Mouse (Mus musculus): ENCODE measurements around the gene Shtn1. TPM values are rescaled to one million over a fixed set of nuclear protein-coding genes. Genes with fewer than 3 reads are reported as not detected.

The Shtn1 gene
- polyA plus RNA-seq, 1 experiment from 2014 or later, result 48.3 TPM

DNA sequence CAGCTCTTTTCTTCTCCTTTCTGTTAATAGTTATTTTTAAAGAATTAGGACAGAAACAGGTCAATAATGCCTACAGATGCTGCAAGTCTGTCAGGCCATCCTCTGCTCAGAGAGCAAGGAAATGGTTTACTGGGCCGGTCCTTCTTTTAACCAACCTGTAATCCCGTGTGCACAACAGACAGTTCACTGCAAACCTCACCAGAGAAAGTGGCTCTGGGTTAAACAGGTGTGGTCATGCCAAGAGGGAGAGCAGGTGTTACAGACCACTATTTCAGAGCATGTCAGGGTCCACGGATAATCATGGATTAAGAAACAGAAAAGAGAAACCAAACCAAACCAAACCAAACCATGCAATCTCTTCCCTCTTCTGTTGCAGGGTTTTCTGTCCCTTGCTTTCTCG lies 17.8 kb downstream of the Shtn1 start:
- Histone ChIP-seq H3K4me3 (ENCODE audit: low read depth, low read length) (no peak overlapping the region), H3K9ac (ENCODE audit: low read length) (no peak overlapping the region), H3K9me3 (replicated peaks; ENCODE audit: control insufficient read depth, low read length) (no peaks in the 10 kb centered on the region), H3K27ac (ENCODE audit: low read depth, low read length) (no peak overlapping the region), H3K36me3 (ENCODE audit: control insufficient read depth, insufficient read depth, low read length) (no peaks in the 10 kb centered on the region), H3K4me1 (ENCODE audit: control insufficient read depth, insufficient read depth, low read length) (peaks cover 20% of the 10 kb centered on the region), H3K27me3 (replicated peaks; ENCODE audit: control insufficient read depth, insufficient read depth, low read length) (no peaks in the 10 kb centered on the region), H3K4me2 (ENCODE audit: low read length) (no peak overlapping the region)
- WGBS, result 76% methylated on average over 4 of the region's 4 CpGs
- DNase-seq (ENCODE audit: low spot score) (no peak), ATAC-seq (no peak)

DNA sequence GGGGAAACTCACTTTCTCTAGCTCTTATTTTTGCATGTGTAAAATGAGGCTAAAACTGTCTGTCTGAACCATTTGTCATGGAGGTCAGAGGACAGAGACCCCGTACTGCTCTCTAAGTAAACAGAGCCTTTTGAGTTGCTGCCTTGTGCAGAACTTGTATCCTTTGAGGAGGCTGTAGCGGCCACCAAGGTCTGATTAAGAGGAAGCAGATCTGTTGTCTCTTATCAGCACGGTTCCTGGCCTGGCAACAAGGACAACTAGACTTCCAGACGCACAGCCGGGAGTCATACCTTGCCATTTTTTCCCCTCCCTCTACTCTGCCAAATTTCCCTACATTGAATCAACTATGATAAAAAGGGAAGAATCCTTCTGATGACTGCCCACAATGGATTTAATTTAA lies 18.5 kb downstream of the Shtn1 start:
- no peaks in the 10 kb centered on the region for H3K27me3 ChIP-seq (replicated peaks; ENCODE audit: control insufficient read depth, insufficient read depth, low read length)
- no peak for DNase-seq (ENCODE audit: low spot score)
- H3K9ac ChIP-seq (ENCODE audit: low read length), result no peak overlapping the region
- peaks cover 27% of the 10 kb centered on the region for H3K4me1 ChIP-seq (ENCODE audit: control insufficient read depth, insufficient read depth, low read length)
- H3K4me2 ChIP-seq (ENCODE audit: low read length), result no peak overlapping the region
- no peak overlapping the region for H3K27ac ChIP-seq (ENCODE audit: low read depth, low read length)
- no peaks in the 10 kb centered on the region for H3K36me3 ChIP-seq (ENCODE audit: control insufficient read depth, insufficient read depth, low read length)
- H3K4me3 ChIP-seq (ENCODE audit: low read depth, low read length), result no peak overlapping the region
- WGBS, result 53% methylated on average over 5 of the region's 5 CpGs
- no peak for ATAC-seq
- H3K9me3 ChIP-seq (replicated peaks; ENCODE audit: control insufficient read depth, low read length), result no peaks in the 10 kb centered on the region

DNA sequence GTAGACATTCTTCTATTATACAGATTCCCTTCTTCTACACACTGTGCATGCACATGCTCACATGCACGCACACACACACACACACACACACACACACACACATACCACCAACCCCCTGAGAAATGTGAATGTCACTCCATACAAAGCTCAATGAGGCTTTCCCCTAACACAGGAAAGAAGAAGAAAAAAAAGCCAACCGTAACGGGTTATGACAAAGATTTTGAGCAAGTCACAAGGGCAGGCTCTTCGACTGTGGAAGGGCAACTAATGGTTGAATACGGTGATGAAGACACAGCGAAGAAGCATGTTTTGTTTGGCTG lies 21.3 kb downstream of the Shtn1 start:
- Histone ChIP-seq H3K4me1 (ENCODE audit: control insufficient read depth, insufficient read depth, low read length) (peaks cover 36% of the 10 kb centered on the region), H3K36me3 (ENCODE audit: control insufficient read depth, insufficient read depth, low read length) (no peaks in the 10 kb centered on the region), H3K9me3 (replicated peaks; ENCODE audit: control insufficient read depth, low read length) (no peaks in the 10 kb centered on the region), H3K27me3 (replicated peaks; ENCODE audit: control insufficient read depth, insufficient read depth, low read length) (no peaks in the 10 kb centered on the region), H3K9ac (ENCODE audit: low read length) (no peak overlapping the region), H3K27ac (ENCODE audit: low read depth, low read length) (peak overlapping the region; percentile 79), H3K4me3 (ENCODE audit: low read depth, low read length) (no peak overlapping the region), H3K4me2 (ENCODE audit: low read length) (0 out of 2 replicates have a peak overlapping the region, but pooled peaks have one; percentile 7)
- WGBS, result 46% methylated on average over 6 of the region's 6 CpGs
- DNase-seq (ENCODE audit: low spot score) (no peak), ATAC-seq (peak; percentile 72)

DNA sequence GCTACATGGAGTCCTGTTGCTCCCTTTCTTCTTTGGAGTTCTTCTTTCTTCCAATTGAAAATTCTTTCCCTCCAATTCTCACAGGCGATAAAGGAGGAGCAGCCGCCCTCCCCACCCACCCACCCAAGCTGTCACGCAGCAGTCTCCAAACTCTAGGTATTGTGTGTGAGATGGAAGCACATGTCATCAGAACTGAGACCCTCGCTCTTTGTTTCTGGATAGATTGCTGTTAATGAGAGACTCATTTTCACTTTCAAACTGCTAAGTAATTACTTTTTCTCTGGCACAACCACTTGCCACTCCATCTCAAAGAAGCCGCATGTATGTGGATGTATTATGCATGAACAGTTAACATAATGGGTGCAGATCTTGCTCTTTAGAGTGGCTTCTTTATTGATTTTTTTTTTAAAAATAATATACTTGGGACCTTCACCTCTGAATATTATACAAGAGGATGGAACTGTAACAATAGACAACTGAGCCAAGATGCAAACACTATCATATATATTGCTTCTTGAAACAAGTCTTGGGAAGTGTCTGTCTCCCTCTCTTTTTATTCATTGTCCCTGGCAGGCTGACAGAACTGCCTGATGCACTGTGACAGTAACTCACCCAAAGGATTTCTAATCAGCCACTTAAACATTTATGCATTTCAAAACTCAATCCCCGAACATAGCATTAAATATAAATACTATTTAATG lies 21.8 kb downstream of the Shtn1 start:
- H3K4me2 ChIP-seq (ENCODE audit: low read length), result no peak overlapping the region
- no peaks in the 10 kb centered on the region for H3K36me3 ChIP-seq (ENCODE audit: control insufficient read depth, insufficient read depth, low read length)
- H3K4me3 ChIP-seq (ENCODE audit: low read depth, low read length), result no peak overlapping the region
- no peak overlapping the region for H3K9ac ChIP-seq (ENCODE audit: low read length)
- H3K9me3 ChIP-seq (replicated peaks; ENCODE audit: control insufficient read depth, low read length), result no peaks in the 10 kb centered on the region
- peak; percentile 93 for DNase-seq (ENCODE audit: low spot score)
- ATAC-seq, result peak; percentile 81
- 23% methylated on average over 6 of the region's 6 CpGs for WGBS
- no peaks in the 10 kb centered on the region for H3K27me3 ChIP-seq (replicated peaks; ENCODE audit: control insufficient read depth, insufficient read depth, low read length)
- H3K27ac ChIP-seq (ENCODE audit: low read depth, low read length), result peak overlapping the region; percentile 90
- peaks cover 36% of the 10 kb centered on the region for H3K4me1 ChIP-seq (ENCODE audit: control insufficient read depth, insufficient read depth, low read length)

DNA sequence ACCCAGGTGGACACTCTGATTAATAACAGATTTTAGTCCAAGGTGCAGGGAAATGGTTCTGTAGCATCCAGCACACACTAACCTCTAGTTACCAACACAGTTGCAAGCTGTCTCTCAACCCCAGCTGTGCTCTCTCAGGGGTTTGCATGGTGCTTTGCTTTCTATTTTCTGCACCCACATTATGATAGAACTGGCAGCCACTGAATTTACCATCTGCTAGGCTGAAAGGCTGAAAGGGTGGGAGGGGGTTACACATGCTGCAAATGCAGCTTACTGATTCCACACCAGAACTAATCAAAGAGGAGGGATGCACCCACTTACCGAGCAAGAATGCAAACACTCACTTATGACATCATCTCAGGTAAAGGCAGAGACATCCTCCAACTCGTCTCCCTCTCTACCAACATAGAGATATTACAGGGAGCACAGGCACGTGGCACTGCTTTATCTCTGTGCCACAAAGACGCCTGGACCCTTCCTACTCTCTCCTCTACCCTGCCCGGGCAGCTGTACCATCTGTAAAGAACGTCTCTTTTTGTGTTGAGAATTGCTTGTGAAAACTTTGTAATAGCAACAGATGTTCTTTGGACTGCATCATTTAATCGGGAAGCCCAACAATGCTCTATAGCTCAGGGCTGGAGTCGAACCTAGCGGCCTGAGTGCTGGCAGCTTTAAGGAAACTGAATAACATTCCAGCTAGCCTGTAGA lies 23.0 kb downstream of the Shtn1 start:
- peak overlapping the region; percentile 90 for H3K27ac ChIP-seq (ENCODE audit: low read depth, low read length)
- DNase-seq (ENCODE audit: low spot score), result peak; percentile 79
- 35% methylated on average over 9 of the region's 9 CpGs for WGBS
- H3K27me3 ChIP-seq (replicated peaks; ENCODE audit: control insufficient read depth, insufficient read depth, low read length), result no peaks in the 10 kb centered on the region
- H3K9ac ChIP-seq (ENCODE audit: low read length), result no peak overlapping the region
- ATAC-seq, result peak; percentile 56
- H3K4me3 ChIP-seq (ENCODE audit: low read depth, low read length), result no peak overlapping the region
- H3K4me1 ChIP-seq (ENCODE audit: control insufficient read depth, insufficient read depth, low read length), result peaks cover 36% of the 10 kb centered on the region
- no peak overlapping the region for H3K4me2 ChIP-seq (ENCODE audit: low read length)
- no peaks in the 10 kb centered on the region for H3K36me3 ChIP-seq (ENCODE audit: control insufficient read depth, insufficient read depth, low read length)
- H3K9me3 ChIP-seq (replicated peaks; ENCODE audit: control insufficient read depth, low read length), result no peaks in the 10 kb centered on the region

DNA sequence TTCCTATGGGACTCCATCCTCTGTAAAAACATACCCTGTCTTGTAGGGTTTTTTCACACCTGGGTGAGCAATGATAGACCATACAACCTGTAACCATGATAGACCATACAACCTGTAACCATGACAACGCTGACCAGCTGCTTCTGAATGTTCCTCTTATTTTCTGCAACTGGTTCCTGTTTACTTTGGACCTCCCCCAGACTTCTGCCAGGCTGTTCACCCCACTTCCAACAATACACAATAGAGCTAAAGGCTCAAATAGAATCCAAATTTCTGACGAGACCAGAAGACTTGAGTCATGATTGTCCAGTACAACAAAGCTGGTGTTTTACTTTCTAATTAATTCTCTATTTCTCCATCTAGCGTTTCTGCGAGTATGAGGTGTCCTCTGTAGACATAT lies 23.8 kb downstream of the Shtn1 start:
- DNase-seq (ENCODE audit: low spot score) (no peak), ATAC-seq (no peak)
- Histone ChIP-seq H3K9me3 (replicated peaks; ENCODE audit: control insufficient read depth, low read length) (no peaks in the 10 kb centered on the region), H3K4me1 (ENCODE audit: control insufficient read depth, insufficient read depth, low read length) (peaks cover 32% of the 10 kb centered on the region), H3K4me3 (ENCODE audit: low read depth, low read length) (no peak overlapping the region), H3K9ac (ENCODE audit: low read length) (no peak overlapping the region), H3K36me3 (ENCODE audit: control insufficient read depth, insufficient read depth, low read length) (no peaks in the 10 kb centered on the region), H3K4me2 (ENCODE audit: low read length) (no peak overlapping the region), H3K27ac (ENCODE audit: low read depth, low read length) (0 out of 2 replicates have a peak overlapping the region, but pooled peaks have one; percentile 90), H3K27me3 (replicated peaks; ENCODE audit: control insufficient read depth, insufficient read depth, low read length) (no peaks in the 10 kb centered on the region)
- WGBS, result 58% methylated on average over 4 of the region's 4 CpGs

DNA sequence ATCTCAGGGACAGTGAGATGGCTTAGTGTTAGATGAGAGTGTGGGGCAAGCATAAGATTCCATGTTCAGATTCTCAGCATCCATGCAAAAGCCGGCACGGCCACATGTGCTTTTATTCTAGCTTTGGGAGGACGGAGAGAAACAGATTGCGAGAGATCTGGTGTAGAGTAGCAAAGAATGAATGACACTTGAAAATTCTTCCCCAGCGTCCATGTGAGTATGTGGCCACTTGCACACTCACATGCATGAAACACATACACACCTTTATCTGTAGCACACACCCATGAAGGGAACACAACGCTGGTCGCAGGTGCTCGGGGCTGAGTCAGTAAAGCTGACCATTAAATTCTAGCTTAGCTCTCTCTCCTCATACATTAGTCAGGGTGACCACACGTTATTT lies 24.3 kb downstream of the Shtn1 start:
- H3K4me3 ChIP-seq (ENCODE audit: low read depth, low read length), result no peak overlapping the region
- 89% methylated on average over 9 of the region's 9 CpGs for WGBS
- no peaks in the 10 kb centered on the region for H3K36me3 ChIP-seq (ENCODE audit: control insufficient read depth, insufficient read depth, low read length)
- no peak overlapping the region for H3K9ac ChIP-seq (ENCODE audit: low read length)
- peaks cover 32% of the 10 kb centered on the region for H3K4me1 ChIP-seq (ENCODE audit: control insufficient read depth, insufficient read depth, low read length)
- peak overlapping the region; percentile 90; the same call in 1 of the 2 replicates for H3K27ac ChIP-seq (ENCODE audit: low read depth, low read length)
- DNase-seq (ENCODE audit: low spot score), result no peak
- no peaks in the 10 kb centered on the region for H3K9me3 ChIP-seq (replicated peaks; ENCODE audit: control insufficient read depth, low read length)
- ATAC-seq, result no peak
- H3K27me3 ChIP-seq (replicated peaks; ENCODE audit: control insufficient read depth, insufficient read depth, low read length), result no peaks in the 10 kb centered on the region
- H3K4me2 ChIP-seq (ENCODE audit: low read length), result no peak overlapping the region

DNA sequence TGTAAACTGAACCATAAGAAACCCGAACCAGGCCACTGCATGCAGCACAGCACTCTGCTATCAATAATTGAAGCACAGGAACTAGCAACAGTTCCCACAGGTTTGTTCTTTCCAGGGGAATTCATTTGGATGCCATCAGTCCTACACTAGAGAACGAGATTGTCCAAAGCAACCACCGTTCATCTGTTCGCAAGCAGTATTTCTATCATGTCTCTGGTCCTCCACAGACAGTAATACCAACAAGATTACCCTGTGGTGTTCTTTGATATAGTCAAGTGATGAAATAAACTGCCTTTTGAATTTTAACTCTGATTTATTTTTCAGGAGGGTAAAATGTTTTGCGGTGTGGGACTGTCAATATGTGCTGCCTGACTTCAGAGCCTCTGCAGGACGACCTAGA lies 27.0 kb downstream of the Shtn1 start:
- no peak for ATAC-seq

DNA sequence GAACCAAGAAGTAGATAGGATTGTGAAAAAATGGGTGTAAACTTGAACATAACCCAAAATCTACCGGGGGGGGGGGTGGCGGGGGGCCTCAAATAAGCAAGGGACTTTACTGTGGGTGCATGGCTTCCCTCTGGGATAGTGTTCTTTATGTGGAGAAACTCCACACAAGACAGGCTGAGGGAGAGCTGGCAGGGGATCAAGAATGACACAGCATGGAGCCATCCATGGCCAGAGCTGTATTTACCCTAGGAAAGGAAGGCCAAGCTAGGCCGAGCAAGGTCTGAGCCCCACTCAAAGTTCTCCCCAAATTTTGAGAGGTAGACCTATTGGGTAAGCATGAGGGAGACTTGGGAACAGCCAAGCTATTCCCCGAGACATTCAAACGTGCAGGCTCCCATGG lies 28.4 kb downstream of the Shtn1 start:
- Histone ChIP-seq H3K9ac (ENCODE audit: low read length) (no peak overlapping the region), H3K4me2 (ENCODE audit: low read length) (no peak overlapping the region), H3K27me3 (replicated peaks; ENCODE audit: control insufficient read depth, insufficient read depth, low read length) (no peaks in the 10 kb centered on the region), H3K27ac (ENCODE audit: low read depth, low read length) (no peak overlapping the region), H3K9me3 (replicated peaks; ENCODE audit: control insufficient read depth, low read length) (no peaks in the 10 kb centered on the region), H3K36me3 (ENCODE audit: control insufficient read depth, insufficient read depth, low read length) (no peaks in the 10 kb centered on the region), H3K4me3 (ENCODE audit: low read depth, low read length) (no peak overlapping the region), H3K4me1 (ENCODE audit: control insufficient read depth, insufficient read depth, low read length) (peaks cover 18% of the 10 kb centered on the region)
- no peak for ATAC-seq
- no peak for DNase-seq (ENCODE audit: low spot score)
- WGBS, result 80% methylated on average over 5 of the region's 5 CpGs

More for the DNA sequence above, 27.0 kb downstream of the Shtn1 start:
- no peaks in the 10 kb centered on the region for H3K27me3 ChIP-seq (replicated peaks; ENCODE audit: control insufficient read depth, insufficient read depth, low read length)
- WGBS, result 85% methylated on average over 6 of the region's 6 CpGs
- no peak for DNase-seq (ENCODE audit: low spot score)
- no peaks in the 10 kb centered on the region for H3K36me3 ChIP-seq (ENCODE audit: control insufficient read depth, insufficient read depth, low read length)
- H3K9me3 ChIP-seq (replicated peaks; ENCODE audit: control insufficient read depth, low read length), result no peaks in the 10 kb centered on the region
- peaks cover 27% of the 10 kb centered on the region for H3K4me1 ChIP-seq (ENCODE audit: control insufficient read depth, insufficient read depth, low read length)
- no peak overlapping the region for H3K27ac ChIP-seq (ENCODE audit: low read depth, low read length)
- no peak overlapping the region for H3K4me2 ChIP-seq (ENCODE audit: low read length)
- H3K9ac ChIP-seq (ENCODE audit: low read length), result no peak overlapping the region
- H3K4me3 ChIP-seq (ENCODE audit: low read depth, low read length), result no peak overlapping the region

Data from forebrain, embryonic 14.5 days (tissue).